Mouse (Mus musculus): ENCODE results near the gene Dnaic2.

GRCm38 (mm10) chr11:114736913-114737624 is 9.9 kb downstream of the Dnaic2 start:
- TF ChIP-seq CTCF (IDR thresholded peaks at IDR 0.05; ENCODE audit: extremely low read depth, insufficient read length, insufficient replicate concordance, low read depth, low read length) = peak; percentile 50; the same call in 1 of the 2 replicates
- TF ChIP-seq POLR2A (IDR thresholded peaks at IDR 0.05; ENCODE audit: low read depth, low read length) = no peak

Data from small intestine, adult 2 months (tissue).